Mouse (Mus musculus) small intestine, adult 2 months (tissue): ENCODE data around the gene Fam213b.

Experiments
- CTCF ChIP-seq: fragments of 200-500 bp; IDR thresholded peaks from 2 replicates; pipeline ENCODE4 v1.5.1; 2012; ENCODE audit warnings: low read depth, mild to moderate bottlenecking, control low read depth, inconsistent platforms, low read length, moderate library complexity, mixed read lengths; ENCODE audit not compliant: insufficient replicate concordance, insufficient read length; ENCODE audit errors: extremely low read depth
- POLR2A ChIP-seq: fragments of 200-500 bp; IDR thresholded peaks from 2 replicates; pipeline ENCODE4 v1.6.1; 2012; ENCODE audit warnings: low read depth, mild to moderate bottlenecking, control low read depth, inconsistent platforms, low read length, moderate library complexity

- TF ChIP-seq CTCF (no peak), POLR2A (no peak)
Observed at GRCm38 (mm10) chr4:154882014-154882659, 16.8 kb downstream of the Fam213b start.
